Mouse (Mus musculus) ovary, postnatal 36 days (tissue): ENCODE data around the gene Calr.

Source experiments
- DNase-seq: peaks from one replicate; pipeline ENCODE4 v3.0.0; 2022; ENCODE audit warnings: low spot score, mixed read lengths

Gene Calr

DNA sequence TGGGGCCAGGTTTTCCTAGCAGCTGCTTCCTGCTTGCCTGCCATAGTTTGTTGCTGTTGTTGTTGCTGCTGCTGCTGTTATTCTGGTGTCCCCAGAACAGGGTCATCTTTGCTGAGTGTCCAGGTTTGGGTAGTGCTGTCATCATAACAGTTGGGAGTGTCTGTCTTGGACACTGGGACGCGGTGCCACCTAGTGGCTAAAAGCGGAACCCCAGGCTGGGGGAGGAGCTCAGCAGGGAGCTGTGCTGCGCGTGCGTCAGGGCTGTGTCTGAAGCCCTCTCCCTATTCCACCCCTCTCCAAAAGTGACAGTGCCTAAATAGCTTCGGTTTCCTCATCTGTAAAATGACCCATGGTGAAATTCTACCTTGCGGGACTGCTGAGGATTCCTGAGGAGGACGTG lies 31.2 kb downstream of the Calr start:
- DNase-seq = peak; percentile 92

DNA sequence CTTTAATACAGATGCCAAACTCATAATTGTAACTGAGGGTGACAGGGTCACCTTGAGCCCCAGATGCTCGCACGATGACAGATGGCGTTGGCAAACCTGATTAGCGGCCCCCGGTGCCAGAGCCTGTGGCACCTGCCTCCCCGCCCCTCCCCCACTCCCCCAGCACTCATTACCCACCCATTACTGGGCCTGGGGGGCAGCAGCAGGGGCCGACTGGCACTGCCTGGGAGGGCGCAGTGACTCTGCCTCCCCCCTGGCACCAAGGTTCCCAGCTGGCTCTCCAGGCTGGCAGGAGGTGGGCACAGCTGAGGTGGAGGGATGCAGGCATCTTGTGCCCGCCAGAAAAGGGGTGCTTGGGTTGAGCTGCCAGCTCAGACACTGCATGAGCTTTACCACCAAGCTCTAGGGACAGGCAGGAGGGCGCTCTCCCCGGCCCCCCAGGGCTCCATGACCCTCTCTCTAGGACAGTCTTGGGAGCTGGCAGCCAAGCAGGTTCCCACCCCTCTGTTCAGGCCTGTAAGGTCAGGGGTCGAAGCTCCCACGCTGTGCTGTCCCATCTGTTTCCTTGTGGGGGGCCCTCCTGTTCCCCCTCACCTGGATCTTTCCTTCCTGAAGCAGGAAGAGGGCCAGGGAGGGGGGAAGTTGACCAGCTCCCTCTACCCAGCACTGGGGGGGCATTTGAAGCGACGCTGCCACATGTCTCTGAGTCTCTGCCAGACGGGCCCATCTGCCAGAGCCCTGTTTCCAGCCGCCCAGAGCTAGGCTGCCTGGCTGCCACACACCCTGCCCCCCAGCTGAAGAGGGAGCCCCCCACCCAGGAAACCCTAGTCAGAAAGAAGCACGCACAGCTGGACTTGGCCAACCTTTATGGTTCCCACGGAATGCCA lies 31.9 kb downstream of the Calr start:
- DNase-seq = no peak

DNA sequence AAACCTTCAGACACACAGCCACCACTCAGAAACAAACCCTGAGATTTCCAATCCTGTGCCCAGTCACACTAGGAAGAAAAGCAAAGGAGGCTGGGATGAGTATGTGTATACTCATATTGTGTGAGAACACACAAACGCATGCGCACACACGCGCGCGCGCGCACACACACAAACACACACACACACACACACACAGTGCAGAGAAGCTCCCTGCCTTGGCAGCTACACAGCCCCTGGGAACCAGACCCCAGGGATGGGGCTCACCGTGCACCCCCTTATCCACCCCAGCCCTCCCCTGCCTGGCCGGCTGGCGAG lies 32.5 kb downstream of the Calr start:
- DNase-seq = no peak

DNA sequence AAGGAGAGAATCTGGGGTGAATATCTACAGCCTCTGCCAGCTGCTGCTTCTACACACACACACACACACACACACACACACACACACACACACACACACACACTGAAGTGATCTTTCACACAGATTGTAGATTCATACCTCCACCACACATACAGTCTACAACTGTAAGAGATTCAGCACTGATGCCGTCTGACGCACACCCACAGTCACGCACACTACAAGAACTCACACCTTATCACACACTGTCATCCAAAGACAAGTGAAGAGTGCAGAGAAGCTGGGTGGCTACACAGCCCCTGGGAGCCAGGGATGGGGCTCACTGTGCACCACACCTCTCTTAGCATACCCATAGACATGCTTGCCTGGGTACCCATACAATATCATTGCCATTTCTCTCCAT lies 32.9 kb downstream of the Calr start:
- DNase-seq = no peak

DNA sequence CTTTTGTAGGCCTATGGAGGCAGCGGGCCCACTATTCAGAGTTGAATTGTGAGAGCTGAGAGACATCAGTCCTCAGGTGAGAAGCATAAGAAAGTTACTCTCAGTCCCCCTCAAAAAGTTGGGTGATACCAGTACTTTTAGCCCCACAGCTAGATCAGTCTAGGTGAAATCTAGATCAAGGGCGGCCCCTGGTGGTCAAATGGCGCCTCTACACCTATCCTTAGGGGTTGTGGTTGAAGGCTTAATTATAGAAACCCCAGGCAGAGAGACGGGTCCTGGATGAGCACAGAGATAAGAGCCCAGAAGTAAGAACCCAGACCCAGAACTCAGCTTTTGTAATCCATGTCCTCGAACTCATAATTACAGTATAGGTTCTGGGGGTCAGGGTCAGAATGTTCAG lies 33.7 kb downstream of the Calr start:
- peak; percentile 75 for DNase-seq

DNA sequence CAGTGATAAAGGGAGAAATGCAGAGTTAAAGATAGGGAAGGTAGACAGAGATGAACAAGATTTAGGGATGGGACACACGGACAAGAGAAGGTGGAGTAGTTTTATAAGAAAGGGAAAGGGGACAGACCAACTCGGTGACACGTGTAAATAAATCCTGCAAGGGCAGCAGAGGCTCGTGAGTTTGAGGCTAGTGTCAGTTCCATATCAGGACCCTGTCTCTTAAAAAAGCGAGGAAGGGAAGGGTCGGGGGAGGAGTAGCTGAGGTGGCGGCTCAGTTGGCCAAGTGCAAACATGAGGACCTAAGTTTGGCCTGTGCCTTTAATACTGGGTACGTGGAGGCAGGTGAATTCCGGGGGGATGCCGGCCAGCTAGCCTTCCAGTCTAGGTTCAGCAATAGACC lies 35.4 kb downstream of the Calr start:
- no peak for DNase-seq

DNA sequence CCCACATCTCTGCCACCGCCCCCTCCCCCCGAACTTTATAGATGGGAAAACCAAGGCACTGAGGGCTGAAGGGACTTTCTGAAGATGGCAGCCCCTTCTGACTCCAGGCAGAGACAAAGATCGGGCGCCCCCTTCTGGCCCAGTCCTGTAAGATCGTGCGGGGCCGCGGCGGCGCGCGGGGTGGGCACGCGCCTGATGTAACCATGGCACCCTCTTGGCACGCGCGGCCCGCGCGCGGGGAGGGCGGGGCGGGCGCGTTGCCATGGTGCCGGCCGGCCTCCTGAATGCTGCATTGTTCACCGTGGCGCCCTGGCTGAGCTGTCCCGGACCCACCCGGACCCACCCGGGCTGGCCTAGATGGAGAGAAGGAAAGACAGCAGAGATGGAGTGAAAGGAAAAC lies 35.8 kb downstream of the Calr start:
- peak; percentile 96 for DNase-seq

DNA sequence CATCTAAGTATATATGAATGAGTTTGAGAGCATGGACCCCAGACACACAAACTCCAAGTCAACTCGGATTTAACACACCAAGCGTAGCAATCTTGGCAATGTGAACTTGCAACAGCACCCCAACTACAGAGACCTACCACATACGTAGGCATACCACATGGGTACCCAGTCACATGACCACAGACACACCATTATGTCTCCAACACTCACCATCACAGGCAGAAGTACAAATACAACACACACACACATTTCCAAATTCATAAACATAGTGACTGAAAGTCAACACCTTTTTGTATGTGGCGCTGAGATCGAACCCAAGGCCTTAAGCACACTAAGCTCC lies 36.8 kb downstream of the Calr start:
- no peak for DNase-seq

DNA sequence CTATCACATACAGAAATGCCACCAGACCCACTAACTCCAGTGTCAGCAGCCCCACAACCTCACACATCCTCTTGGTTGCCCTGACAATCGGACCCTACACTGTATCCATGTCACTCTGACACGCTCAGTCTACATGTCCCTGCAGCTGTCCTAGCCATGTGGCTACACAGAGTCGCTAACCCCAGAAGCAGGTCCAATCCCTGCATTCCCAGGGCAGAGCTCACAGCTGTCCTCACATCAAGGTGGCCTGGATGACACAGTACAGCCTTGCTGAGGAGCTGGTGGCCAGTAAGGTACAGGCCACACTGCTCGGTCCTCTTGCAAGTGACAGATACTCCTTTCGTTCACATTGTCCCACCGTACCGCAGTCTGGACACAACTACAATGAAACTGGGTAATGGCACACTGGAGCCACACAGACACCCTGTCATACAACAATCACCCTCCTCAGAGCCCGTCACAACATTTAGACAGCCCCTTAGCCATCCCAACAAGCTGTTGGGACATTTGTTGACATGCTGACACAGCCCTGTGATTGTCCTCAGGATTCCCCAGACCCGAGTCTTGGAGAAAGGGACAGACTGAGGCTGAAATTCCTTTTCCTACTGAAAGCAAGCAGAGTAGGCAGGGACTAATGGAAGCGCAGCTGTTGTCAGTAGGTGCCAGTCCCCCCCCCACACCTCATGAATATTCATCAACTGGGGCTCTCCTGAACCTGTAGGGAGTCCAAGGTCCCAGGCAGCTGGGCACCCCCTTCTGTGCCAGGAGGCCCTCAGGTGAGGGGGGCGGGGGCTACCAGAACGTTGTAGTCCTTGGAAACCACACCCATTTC lies 37.4 kb downstream of the Calr start:
- no peak for DNase-seq

DNA sequence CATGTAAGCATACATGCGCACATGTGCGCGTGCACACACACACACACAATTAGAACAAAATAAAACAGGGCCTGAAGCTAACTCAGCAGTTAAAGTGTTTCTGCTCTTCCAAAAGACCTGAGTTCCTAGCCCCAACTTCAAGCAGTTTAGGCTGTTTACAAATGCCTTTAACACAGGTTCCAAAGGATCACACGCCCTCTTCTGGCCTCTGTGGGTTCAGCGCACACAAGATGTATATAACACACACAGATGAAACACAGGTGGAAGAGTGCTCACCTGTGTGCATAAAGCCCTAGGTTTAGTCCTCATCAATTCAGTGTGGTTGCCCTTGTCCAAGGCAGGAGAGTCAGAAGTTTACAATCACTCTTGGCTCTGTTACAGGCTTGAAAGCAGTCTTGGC lies 40.7 kb downstream of the Calr start:
- DNase-seq = no peak

DNA sequence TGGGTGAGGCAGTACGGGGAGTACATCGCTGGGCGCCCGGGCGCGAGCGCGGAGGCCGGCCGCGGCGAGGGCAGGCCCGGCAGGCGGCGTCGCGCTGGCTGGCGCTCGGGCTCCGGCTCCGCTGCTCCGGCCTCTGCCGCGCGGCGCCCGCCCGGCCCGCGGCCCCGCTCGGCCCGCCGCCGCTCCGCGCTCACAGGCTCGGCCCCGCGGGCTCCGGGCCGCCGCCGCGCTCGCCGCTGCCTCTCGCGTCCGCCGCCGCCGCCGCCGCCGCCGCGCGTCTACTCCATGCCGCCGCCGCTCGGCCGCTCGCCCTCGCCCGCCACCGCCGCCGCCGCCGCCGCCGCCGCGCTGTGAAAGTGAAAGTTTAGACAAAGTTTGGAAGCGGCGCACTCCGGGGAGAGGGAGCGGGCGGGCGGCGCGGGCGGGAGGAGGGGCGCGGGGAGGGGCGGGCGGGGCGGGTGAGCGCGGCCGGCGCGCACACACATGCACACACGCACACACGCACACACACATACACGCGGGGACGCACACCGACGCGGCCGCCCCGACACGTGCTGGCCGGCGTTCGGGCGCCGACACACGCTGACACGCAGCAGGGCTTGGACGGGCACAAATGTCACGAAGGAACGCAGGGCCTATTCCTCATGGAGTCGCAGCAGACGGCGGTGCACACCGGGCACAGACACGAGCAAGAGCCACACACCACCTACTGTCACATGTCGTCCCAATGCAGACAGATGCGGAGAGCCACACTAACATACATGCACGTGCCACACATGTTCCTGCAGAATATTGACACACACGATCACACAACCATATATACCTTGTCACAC lies 46.5 kb downstream of the Calr start, which contains the start of gene Nfix:
Gene Nfix (minus strand): TSS at position 346 of the 833 bp plus-strand sequence.
- DNase-seq = peak; percentile 78

DNA sequence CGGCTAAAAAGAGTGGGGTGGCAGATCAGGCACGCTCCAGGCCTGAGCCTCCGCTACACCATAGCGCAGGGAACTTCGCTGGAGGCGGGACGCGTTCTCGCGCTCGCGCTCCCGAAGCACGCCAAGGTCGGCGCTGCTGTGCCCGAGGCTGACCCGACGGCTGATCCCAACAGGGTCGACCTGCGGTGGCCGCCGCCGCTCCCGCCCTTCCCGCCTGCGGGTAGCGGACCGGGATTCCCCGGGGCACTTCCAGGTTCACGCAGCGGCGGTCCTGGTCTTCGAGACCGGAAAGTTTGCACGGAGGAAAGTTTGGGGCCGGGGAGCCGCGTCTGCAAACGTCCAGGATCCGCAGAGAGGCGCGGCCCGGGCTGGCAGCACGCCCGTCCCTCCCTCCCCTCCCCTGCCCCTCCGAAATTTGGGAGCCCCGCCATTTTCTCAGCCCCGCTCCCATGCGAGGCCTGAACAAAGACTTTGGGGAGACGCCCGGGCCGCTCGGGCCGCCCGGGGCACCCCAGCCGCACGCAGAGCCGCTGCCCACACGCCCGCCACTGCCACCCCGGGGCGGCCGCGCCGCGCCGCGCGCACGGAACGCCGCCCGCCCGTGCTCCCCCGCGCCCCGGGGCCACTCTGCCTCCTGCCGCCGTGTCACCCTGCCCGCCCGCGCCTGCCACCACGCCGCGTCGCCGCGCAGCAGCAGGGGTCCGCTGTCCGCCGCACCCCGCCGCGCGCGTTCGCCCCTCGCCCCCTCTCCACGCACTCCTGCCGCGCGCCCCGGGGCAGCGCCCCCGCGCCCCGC lies 47.4 kb downstream of the Calr start:
- DNase-seq = peak; percentile 73

DNA sequence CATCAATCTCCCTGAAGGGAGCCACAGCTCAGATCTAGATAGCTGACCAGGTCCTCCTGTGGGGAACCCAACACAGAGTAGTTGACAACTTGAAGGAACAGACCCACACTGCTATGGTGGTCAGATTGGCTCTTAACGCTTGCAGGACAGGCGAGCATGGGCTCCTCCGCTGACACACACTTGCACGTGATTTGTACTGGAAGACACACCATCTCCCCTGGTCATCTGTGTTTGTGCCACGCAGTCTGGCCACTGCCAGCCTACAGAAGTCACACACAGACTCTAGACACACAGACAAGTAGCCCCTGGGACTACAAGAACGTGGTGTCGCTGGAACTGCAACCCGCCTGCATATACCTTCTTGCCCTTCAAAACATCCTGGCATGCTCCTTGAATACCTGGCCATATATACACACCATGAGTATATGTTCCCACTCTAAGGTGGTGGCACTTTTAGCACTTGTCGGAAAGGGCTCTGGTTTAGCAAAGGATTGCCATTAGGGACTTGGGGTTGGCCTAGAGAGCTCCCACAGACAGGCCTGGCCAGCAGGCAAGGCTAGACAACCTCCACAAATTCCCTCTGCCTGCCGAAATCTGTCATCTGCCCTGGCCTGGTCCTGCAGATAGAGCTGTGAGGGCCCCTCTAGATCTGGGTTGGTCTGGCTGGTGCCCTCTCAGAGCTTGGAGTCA lies 48.1 kb downstream of the Calr start:
- no peak for DNase-seq

DNA sequence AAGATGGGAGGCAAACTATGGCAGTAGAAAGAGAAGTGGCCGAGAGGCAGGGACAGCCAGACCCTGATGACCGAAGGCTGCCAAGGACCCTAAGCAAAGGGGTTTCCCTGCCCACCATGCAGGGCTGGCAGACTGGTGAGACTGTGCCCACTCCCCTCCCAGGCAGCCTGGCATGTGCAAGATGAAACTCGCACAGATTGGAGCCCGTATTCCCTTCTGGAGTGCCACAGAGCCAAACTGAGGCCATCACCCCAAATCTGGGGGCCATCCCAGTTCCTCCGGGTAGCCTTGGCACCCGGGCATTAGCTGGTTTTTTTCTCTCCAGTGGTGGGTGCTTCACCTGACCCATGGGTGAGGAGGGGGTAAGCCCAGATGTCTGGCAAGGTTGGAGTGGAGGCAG lies 48.8 kb downstream of the Calr start:
- no peak for DNase-seq

DNA sequence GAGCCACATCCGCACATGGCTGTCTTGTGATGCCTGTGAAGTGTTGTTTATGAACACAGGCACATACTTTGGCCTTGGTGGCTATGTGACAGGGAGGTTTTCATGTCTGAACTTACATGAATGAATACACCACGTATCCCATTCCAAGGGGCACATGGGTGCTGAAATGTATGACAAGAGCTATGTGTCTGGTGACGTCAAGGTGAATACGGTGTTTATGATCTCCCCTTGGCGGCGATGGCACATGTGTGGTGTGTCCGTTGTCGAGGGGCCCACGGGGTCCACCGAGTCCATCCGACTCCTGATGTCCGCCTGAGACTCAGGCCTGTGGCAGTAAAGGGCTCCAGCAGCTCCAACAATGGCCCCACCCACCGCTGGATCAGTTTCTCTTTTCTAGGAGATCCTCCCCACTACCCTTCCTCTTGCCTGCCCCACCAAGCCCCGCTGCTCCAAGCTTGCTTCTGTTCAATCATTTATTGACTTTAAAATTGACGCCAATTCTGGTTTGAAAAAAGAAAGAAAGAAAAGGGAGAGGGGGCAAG lies 49.4 kb downstream of the Calr start:
- DNase-seq = no peak

DNA sequence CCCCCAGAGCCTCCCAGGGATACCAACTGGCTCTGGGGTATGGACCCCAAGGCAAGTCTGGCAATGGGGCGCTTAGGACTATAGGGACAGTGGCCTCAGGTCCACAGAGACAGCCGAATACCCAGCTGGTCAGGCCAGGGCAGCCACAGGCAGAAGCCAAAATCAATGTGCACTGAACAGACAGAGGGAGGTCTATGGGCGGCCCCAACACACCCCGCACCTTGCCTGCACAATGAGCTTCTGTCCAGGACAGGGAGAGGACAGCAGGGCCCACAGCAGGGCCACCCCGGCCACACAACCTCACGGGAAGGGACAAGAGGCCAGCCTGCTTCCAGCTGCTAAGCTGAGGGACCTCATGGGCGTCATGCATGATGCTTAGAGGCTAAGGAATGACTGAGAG lies 52.2 kb downstream of the Calr start:
- no peak for DNase-seq

DNA sequence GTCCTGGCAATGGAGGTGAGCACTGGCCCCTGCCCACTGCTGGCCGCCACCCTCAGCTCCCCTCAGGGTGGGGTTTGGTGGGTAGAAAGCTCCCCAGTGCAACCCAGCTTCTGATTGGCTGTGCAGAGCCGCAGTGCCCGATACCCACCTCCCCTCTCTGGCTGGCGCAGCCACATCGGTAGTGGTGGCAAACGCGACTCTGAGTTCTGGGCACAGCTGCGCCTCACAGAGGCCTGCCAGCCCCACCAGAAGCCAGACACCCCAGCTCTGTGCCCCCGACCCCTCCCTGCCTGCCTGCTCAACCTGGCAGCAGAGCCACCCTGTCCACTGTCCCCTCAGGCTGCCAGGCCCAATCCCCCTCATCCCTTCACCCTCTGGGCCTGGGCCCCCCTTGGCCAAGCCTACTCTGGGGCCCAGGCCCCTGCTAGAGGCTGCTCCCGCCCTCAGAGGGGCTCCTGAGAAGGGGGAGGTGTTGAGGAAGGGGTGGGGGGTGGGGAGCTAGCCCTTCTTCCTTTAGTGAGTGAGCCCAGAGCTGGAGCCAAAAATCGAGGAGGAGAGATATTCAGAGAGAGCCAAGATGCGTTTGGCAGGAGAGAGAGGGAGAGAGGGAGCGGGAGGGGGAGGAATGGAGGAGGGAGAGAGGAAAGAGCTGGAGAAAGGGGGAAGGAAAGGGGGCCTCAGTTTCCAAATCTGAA lies 52.8 kb downstream of the Calr start:
- no peak for DNase-seq

DNA sequence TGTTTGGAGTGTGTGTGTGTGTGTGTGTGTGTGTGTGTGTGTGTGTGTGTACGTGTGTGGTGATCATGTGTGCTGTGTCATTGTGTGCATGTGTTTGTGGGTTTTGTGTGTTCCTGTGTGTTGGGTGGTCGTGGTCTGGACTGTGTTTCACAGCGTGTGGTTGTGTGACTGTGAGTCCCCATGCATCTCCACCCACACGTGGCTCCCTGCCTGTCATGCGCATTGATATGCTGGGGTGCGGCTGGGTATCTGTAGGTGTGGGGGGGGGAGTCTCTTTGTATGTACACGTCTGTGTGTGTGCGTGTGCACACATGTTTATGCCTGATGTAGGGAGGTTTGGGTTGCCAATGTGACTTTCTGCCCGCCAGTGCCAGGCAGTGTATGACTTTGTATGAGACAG lies 53.6 kb downstream of the Calr start:
- no peak for DNase-seq

DNA sequence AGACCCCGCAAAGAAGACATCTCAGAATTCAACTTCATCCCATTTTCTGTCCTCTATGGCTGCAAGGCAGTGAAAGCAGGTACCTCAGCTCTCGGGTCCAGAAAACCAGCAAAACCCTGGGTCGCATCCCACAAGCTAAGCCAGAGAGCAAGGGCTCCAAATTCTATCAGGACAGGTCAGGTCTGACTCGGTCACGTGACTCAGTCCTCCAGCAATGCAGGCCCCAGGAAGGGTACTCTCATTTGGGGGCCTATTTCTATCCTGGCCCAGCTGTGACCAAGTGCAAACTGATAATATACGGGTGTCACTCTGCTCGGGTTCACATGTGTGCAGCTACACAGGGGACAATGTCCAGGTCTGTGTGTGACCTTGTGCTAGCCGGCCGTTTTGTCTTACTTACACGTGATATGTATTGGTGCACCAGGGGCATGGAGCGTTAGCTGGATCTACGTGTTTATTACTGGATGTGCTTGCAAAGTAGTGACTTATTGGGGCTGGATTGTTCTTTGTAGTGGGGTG lies 54.2 kb downstream of the Calr start:
- no peak for DNase-seq
